Mouse (Mus musculus) liver, embryonic 11.5 days (tissue): Measurements from ENCODE around the gene Fkbp10. TPM values are rescaled to one million over a fixed set of nuclear protein-coding genes. Genes with fewer than 3 reads are reported as not detected.

ENCODE experiments used
- ATAC-seq: fragments of 200-750 bp; cut with Nextera tagmentation; replicated peaks from 2 replicates; pipeline ENCODE4 v1.8.0; 2017; ENCODE audit warnings: moderate number of reproducible peaks, mild to moderate bottlenecking, moderate TSS enrichment, moderate library complexity; ENCODE audit not compliant: low FRiP score
- DNase-seq: peaks from one replicate; pipeline ENCODE4 v3.0.0-alpha.2; 2017; ENCODE audit warnings: low spot score
- H3K27ac ChIP-seq: fragments of 300-500 bp; sonication (generic); 2 replicates; pipeline ENCODE4 v1.5.1; 2014; ENCODE audit warnings: mild to moderate bottlenecking, low read depth, low read length, control low read depth
- H3K27me3 ChIP-seq: fragments of 300-500 bp; sonication (generic); replicated peaks from 2 replicates; pipeline ENCODE4 v1.6.1; 2014; ENCODE audit warnings: low read length, mixed read lengths; ENCODE audit not compliant: control insufficient read depth, insufficient read depth
- H3K36me3 ChIP-seq: fragments of 300-500 bp; sonication (generic); 2 replicates; pipeline ENCODE4 v1.6.1; 2014; ENCODE audit warnings: mild to moderate bottlenecking, low read length, moderate library complexity, mixed read lengths; ENCODE audit not compliant: control insufficient read depth, insufficient read depth
- H3K4me1 ChIP-seq: fragments of 300-500 bp; sonication (generic); replicated peaks from 2 replicates; pipeline ENCODE4 v1.6.1; 2014; ENCODE audit warnings: low read length, mixed read lengths; ENCODE audit not compliant: control insufficient read depth, insufficient read depth
- H3K4me2 ChIP-seq: fragments of 300-500 bp; sonication (generic); 2 replicates; pipeline ENCODE4 v1.6.1; 2014; ENCODE audit warnings: mild to moderate bottlenecking, control low read depth, moderate library complexity
- H3K4me3 ChIP-seq: fragments of 300-500 bp; sonication (generic); 2 replicates; pipeline ENCODE4 v1.5.1; 2014; ENCODE audit warnings: low read depth, low read length, control low read depth
- H3K9ac ChIP-seq: fragments of 300-500 bp; sonication (generic); 2 replicates; pipeline ENCODE4 v1.6.1; 2014; ENCODE audit warnings: low read depth, low read length, control low read depth
- H3K9me3 ChIP-seq: fragments of 300-500 bp; sonication (generic); 2 replicates; pipeline ENCODE4 v1.6.1; 2016; ENCODE audit warnings: low read length, inconsistent platforms, mixed read lengths; ENCODE audit not compliant: control insufficient read depth
- WGBS: fragments of 180-500 bp; shearing (Covaris S2); extraction: QIAGEN DNeasy Blood & Tissue Kit; methylation state at CpG from one replicate; pipeline ENCODE4 v1.1.7; 2014; 5-methylcytosine and 5-hydroxymethylcytosine counted together
- polyA plus RNA-seq: library from polyadenylated mRNA; unstranded; fragments of >200 nt; fragmentation: Nextera tagmentation; extraction: Ambion mirVana; gene quantifications from 2 replicates; pipeline ENCODE4 v1.2.1, GENCODE M21; 2014

The Fkbp10 gene
- 39.9 and 43.2 TPM in 2 replicates for polyA plus RNA-seq

DNA sequence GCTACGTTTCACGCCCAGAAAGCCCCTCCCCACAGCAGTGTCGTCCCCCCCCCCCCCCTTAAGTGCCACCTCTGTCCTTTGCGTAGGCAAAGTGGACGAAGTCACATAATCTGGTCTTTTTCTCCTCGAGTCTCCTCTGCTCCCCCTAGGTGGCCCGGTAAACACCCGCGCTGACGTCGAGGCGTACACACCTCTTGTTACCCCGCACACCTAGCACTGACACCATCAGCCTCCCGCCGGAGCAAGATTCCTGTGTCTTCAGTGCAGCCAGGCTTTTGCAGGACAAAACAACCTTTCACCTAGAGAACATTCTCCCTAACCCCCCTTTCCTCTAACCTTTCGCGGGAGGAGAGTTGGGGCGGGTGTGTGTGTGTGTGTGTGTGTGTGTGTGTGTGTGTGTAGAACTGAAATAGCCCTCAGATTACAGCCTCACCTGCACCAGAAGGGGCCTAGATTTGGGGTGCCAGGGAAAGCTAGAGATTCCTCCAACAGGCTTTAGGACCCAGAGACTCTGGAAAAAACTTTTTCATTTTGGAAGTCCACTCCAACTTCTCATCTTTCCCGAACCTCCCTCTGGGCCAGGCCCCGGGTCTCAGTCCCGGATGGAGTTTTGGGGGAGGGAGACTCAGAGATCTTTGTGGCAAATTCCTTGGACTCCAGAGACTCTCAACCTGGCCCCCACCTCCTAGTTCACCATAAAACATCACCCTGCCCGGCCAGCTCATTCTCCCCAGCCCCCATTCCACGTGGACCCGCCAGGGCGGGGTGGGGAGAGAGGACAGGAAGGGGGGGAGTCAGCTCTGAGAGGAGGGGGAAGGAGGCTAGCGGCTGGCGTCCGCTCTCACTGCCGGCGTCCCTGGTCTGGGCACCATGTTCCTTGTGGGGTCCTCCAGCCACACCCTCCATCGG is at the start of gene Fkbp10:
Gene Fkbp10 (plus strand): TSS at position 784 of the 909 bp plus-strand sequence.
- Histone ChIP-seq H3K9ac (peak within 1 kb of the TSS; percentile 61), H3K27ac (peak within 1 kb of the TSS; percentile 84), H3K9me3 (no peaks in the 10 kb centered on the region), H3K4me2 (peak within 1 kb of the TSS; percentile 84), H3K27me3 (peaks cover 37% of the 10 kb centered on the region), H3K36me3 (no peaks in the 10 kb centered on the region; the same call in 1 of the 2 replicates), H3K4me3 (peak within 1 kb of the TSS; percentile 65), H3K4me1 (peaks cover 15% of the 10 kb centered on the region)
- DNase-seq: peak; percentile 68
- 1% methylated on average over 31 of the region's 31 CpGs for WGBS
- ATAC-seq: peak; percentile 46

DNA sequence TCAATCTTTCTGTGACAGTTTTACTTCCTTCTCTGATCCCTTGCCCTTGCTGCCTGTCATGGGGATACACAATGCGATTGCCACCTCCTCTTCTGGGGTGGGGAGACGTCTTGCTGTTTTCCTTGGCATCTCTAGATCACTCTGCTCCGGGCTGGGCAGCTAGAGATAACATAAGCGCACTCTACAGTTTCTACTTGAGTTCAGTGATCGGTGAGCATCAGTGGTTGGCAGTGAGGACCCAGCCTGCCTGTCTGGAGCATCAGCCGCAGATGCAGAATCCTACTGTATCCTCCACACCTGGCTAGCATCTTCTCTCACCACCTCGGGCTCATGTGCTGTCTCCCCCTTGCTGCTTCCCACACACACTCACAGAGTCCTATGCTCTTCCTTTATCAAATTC is 46.4 kb upstream of the Fkbp10 start:
- no peak overlapping the region for H3K9ac ChIP-seq
- no peak overlapping the region for H3K27ac ChIP-seq
- no peak for ATAC-seq
- H3K4me3 ChIP-seq: no peak overlapping the region
- no peak overlapping the region for H3K4me2 ChIP-seq
- H3K4me1 ChIP-seq: no peaks in the 10 kb centered on the region
- H3K27me3 ChIP-seq: no peaks in the 10 kb centered on the region
- no peak for DNase-seq
- 64% methylated on average over 7 of the region's 7 CpGs for WGBS
- H3K9me3 ChIP-seq: no peaks in the 10 kb centered on the region
- peaks cover 7% of the 10 kb centered on the region; the same call in 1 of the 2 replicates for H3K36me3 ChIP-seq

DNA sequence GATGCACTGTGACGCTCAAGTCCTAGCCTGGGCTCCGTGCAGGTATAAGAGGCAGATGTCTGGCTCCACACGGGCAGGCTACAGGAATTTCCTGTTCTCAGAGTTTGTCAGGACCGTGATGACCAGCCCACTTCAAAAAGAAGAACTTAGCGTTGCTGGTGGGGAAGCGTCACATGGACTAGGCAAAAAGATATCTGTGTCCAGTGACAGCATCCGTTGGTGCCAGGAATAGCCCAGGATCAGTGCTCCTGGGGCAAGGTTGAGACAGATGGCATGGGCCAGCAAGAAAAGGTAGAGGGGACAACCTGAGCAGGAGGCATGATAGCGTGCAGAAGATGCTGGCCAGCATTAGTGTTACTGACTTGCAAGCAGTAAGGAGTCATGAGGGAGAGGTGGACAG is 45.7 kb upstream of the Fkbp10 start:
- H3K4me1 ChIP-seq: no peaks in the 10 kb centered on the region
- DNase-seq (no peak), ATAC-seq (no peak)
- H3K9ac ChIP-seq: no peak overlapping the region
- no peaks in the 10 kb centered on the region for H3K9me3 ChIP-seq
- H3K27me3 ChIP-seq: no peaks in the 10 kb centered on the region
- H3K4me3 ChIP-seq: no peak overlapping the region
- WGBS: 47% methylated on average over 8 of the region's 8 CpGs
- H3K4me2 ChIP-seq: no peak overlapping the region
- peaks cover 10% of the 10 kb centered on the region for H3K36me3 ChIP-seq
- H3K27ac ChIP-seq: no peak overlapping the region

DNA sequence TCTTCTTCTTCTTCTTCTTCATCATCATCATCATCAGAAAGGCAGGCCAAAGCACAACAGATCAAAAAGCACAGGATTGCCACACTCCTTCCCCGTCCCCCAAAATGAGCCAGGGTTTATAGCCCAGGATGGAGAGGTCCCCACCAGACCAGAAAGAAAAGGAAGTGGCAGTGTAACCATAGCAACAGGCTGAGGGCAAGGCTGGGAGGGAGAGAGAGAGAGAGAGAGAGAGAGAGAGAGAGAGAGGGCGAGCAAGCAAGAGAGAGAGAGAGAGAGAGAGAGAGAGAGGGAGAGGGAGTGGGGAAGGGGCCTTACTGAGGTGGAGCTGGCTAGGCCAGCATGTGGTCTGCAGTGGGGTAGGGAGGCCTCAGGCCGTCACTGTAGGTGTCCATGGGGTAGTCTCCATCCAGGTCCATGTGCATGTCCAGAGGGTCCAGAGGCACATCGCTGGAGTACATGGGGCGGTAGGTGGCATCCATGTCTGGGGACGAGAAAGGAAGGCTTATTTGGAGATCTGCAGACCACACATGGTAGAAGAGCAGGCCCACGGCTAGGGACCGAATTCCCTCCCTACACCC is 43.4 kb upstream of the Fkbp10 start:
- Histone ChIP-seq H3K36me3 (peaks cover 19% of the 10 kb centered on the region), H3K27me3 (no peaks in the 10 kb centered on the region), H3K4me2 (no peak overlapping the region), H3K9me3 (no peaks in the 10 kb centered on the region), H3K4me3 (no peak overlapping the region), H3K9ac (no peak overlapping the region), H3K4me1 (no peaks in the 10 kb centered on the region), H3K27ac (no peak overlapping the region)
- DNase-seq (no peak), ATAC-seq (no peak)
- WGBS: 78% methylated on average over 8 of the region's 8 CpGs

DNA sequence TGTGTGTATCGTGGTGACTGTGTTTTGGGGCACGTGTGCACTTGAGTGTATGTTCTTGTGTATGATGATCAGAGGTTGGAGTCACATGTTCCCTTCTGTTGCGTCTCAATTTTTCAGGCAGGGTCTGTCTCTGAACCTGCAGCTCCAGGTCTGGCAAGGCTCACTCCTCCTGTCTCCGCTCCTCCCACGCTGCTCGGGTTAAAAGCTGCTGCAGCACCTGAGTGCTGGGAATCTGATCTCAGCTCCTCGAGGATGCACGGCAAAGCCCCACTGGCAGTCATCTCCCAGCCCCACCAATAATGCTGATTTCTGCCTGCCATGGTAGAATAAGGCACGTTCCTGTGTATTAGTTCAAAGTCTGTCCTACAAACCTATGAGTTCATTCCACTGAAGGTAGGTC is 40.4 kb upstream of the Fkbp10 start:
- Histone ChIP-seq H3K27me3 (no peaks in the 10 kb centered on the region), H3K4me2 (no peak overlapping the region), H3K4me1 (no peaks in the 10 kb centered on the region), H3K27ac (no peak overlapping the region), H3K9me3 (no peaks in the 10 kb centered on the region), H3K9ac (no peak overlapping the region), H3K4me3 (no peak overlapping the region), H3K36me3 (peaks cover 28% of the 10 kb centered on the region)
- WGBS: 87% methylated on average over 9 of the region's 9 CpGs
- ATAC-seq (no peak), DNase-seq (no peak)

DNA sequence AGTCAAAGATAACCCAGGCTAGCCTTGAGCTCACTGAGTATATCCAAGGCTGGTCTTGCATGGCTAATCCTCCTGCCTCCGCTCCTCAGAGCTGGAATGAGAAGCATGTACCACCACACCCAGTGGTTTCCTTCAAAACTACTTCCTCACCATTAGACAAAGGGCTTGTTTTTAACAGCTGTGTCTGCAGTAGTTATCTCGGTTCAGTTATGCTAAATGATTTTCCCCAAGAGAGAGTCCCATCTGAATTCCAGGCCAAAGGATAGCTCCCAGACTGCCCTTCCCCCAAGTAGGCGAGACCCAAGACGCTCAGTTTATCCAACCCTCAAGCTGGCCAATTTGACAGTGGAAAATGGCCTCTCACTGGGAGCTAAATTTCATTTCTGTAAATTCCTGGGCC is 39.5 kb upstream of the Fkbp10 start:
- DNase-seq: no peak
- H3K27me3 ChIP-seq: no peaks in the 10 kb centered on the region
- ATAC-seq: no peak
- H3K9me3 ChIP-seq: no peaks in the 10 kb centered on the region
- no peak overlapping the region for H3K27ac ChIP-seq
- no peaks in the 10 kb centered on the region for H3K4me1 ChIP-seq
- H3K4me3 ChIP-seq: no peak overlapping the region
- WGBS: 76% methylated on average over 4 of the region's 4 CpGs
- H3K36me3 ChIP-seq: peaks cover 29% of the 10 kb centered on the region
- no peak overlapping the region for H3K4me2 ChIP-seq
- H3K9ac ChIP-seq: no peak overlapping the region

DNA sequence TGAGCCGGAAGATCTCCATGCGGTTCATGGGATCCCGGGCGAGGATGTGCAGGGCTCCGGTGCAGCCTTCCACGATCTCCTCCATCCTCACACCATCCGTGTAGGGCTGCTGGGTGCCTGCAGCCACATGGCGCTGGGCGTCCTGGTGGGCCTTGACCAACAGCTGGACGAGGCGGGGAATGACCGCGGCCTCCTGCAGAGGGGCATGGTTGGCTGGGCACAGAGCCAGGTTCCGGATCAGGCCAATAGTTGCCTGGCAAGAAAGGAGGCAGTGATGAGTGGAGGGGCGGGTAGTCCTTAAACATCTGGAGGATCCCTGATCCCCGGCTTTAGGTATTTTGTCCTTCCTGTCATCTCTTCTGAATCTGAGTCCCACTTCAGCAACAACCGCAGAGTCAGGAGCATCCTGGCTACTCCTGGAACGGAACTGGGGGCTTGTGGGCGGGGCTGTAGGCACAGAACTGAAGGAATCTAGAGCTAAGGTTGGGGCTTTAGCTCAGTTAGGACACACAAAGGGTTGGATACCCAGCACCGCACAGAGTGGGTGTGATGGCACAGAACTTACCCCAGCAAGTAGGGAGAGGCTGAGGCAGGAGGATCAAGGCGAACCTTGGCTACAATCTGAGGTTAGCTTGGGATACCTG is 38.6 kb upstream of the Fkbp10 start:
- no peak overlapping the region for H3K4me3 ChIP-seq
- no peaks in the 10 kb centered on the region for H3K9me3 ChIP-seq
- H3K27me3 ChIP-seq: no peaks in the 10 kb centered on the region
- 91% methylated on average over 21 of the region's 21 CpGs for WGBS
- H3K4me2 ChIP-seq: no peak overlapping the region
- H3K27ac ChIP-seq: no peak overlapping the region
- no peak overlapping the region for H3K9ac ChIP-seq
- no peaks in the 10 kb centered on the region for H3K4me1 ChIP-seq
- no peak for ATAC-seq
- peaks cover 30% of the 10 kb centered on the region for H3K36me3 ChIP-seq
- DNase-seq: no peak

DNA sequence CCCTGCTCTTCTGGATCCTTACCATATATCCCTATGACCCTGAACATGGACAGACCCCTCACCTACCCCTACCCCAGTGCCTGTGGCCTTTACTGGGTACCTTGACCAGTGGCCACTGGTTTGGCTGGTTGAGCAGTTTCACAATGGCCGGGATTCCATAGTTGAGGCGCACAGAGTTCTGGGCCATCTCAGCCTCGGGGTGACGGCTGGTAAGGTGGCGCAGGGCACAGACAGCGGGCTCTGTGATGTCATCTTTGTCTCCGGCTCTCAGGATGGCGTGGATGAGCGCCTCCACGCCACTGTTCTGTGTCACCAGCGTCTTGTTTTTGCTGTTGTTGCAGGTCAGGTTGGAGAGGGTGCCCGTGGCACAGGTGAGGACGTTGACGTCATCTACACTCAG is 37.5 kb upstream of the Fkbp10 start:
- H3K4me2 ChIP-seq: no peak overlapping the region
- H3K4me3 ChIP-seq: no peak overlapping the region
- no peaks in the 10 kb centered on the region for H3K4me1 ChIP-seq
- no peak for DNase-seq
- peaks cover 33% of the 10 kb centered on the region for H3K36me3 ChIP-seq
- H3K27ac ChIP-seq: no peak overlapping the region
- H3K9ac ChIP-seq: no peak overlapping the region
- 89% methylated on average over 14 of the region's 14 CpGs for WGBS
- no peak for ATAC-seq
- H3K9me3 ChIP-seq: no peaks in the 10 kb centered on the region
- no peaks in the 10 kb centered on the region for H3K27me3 ChIP-seq
